Mouse (Mus musculus) brain, embryonic 14.5 days (tissue): ENCODE results near the gene Notch2. TPM values are rescaled to one million over a fixed set of nuclear protein-coding genes. Genes with fewer than 3 reads are reported as not detected.
A peak's percentile ranks its signal among the peaks of the same experiment; 100 is the strongest.

Experiments
- DNase-seq: peaks from one replicate; pipeline ENCODE4 v3.0.0-alpha.2; 2011; ENCODE audit warnings: low read depth
- CTCF ChIP-seq: fragments of 200-500 bp; IDR thresholded peaks from 2 replicates; pipeline ENCODE4 v1.5.1; 2012; ENCODE audit warnings: inconsistent platforms, mild to moderate bottlenecking, moderate library complexity, borderline replicate concordance; ENCODE audit not compliant: insufficient read depth, insufficient read length; ENCODE audit errors: extremely low read depth
- POLR2A ChIP-seq: fragments of 200-500 bp; IDR thresholded peaks from 2 replicates; pipeline ENCODE4 v1.6.1; 2012; ENCODE audit warnings: mild to moderate bottlenecking, inconsistent platforms, borderline replicate concordance; ENCODE audit not compliant: poor library complexity, insufficient read depth, insufficient read length, severe bottlenecking; ENCODE audit errors: extremely low read depth
- polyA plus RNA-seq: library from polyadenylated mRNA; depleted of rRNA; stranded (reverse); fragments of >200 nt; gene quantifications from 2 replicates; pipeline ENCODE4 v1.2.3, GENCODE M21; 2012; rRNA removed

Notch2 gene
- 15.5 and 18.2 TPM in 2 replicates for polyA plus RNA-seq

GRCm38 (mm10) chr3:98013401-98014281 is at the start of gene Notch2:
Gene Notch2, plus strand, starts transcription at chr3:98013527.
- TF ChIP-seq CTCF (no peak), POLR2A (peak; percentile 81)
- peak; percentile 98 for DNase-seq

GRCm38 (mm10) chr3:97964878-97965353 is 48.4 kb upstream of the Notch2 start:
- DNase-seq: no peak
- TF ChIP-seq CTCF (no peak), POLR2A (no peak)

GRCm38 (mm10) chr3:97967627-97968026 is 45.7 kb upstream of the Notch2 start:
- no peak for TF ChIP-seq CTCF
- TF ChIP-seq POLR2A: no peak
- DNase-seq: no peak

- TF ChIP-seq CTCF (no peak), POLR2A (no peak)
- DNase-seq: no peak
These were observed 45.1 kb upstream of the Notch2 start for GRCm38 (mm10) chr3:97968191-97968590.

- TF ChIP-seq CTCF: no peak
- TF ChIP-seq POLR2A: no peak
- DNase-seq: no peak
These were observed 44.3 kb upstream of the Notch2 start for GRCm38 (mm10) chr3:97969019-97969418.

- no peak for DNase-seq
- TF ChIP-seq CTCF (no peak), POLR2A (no peak)
These were observed 42.2 kb upstream of the Notch2 start for GRCm38 (mm10) chr3:97971117-97971516.

GRCm38 (mm10) chr3:97972200-97972599 is 41.1 kb upstream of the Notch2 start:
- no peak for TF ChIP-seq CTCF
- DNase-seq: no peak

- TF ChIP-seq POLR2A: no peak
- TF ChIP-seq CTCF: no peak
These were observed 40.6 kb upstream of the Notch2 start for GRCm38 (mm10) chr3:97972707-97973106.

GRCm38 (mm10) chr3:97973306-97973705 is 40.0 kb upstream of the Notch2 start:
- DNase-seq: no peak
- TF ChIP-seq POLR2A: no peak

More at GRCm38 (mm10) chr3:97972707-97973106, 40.6 kb upstream of the Notch2 start:
- DNase-seq: no peak

- no peak for DNase-seq
- no peak for TF ChIP-seq CTCF
- no peak for TF ChIP-seq POLR2A
These were observed 39.0 kb upstream of the Notch2 start for GRCm38 (mm10) chr3:97974197-97974770.

- no peak for DNase-seq
- TF ChIP-seq POLR2A (no peak), CTCF (no peak)
These were observed 36.6 kb upstream of the Notch2 start for GRCm38 (mm10) chr3:97976706-97977105.

- TF ChIP-seq CTCF (no peak), POLR2A (no peak)
- DNase-seq: no peak
These were observed 34.6 kb upstream of the Notch2 start for GRCm38 (mm10) chr3:97978710-97979109.
